Mouse (Mus musculus) layer of hippocampus, adult 18-20 months (tissue): Measurements from ENCODE around the gene Slc2a10. TPM values are rescaled to one million over a fixed set of nuclear protein-coding genes. Genes with fewer than 3 reads are reported as not detected.
A peak's percentile ranks its signal among the peaks of the same experiment; 100 is the strongest.

Experiments
- DNase-seq, 2 experiments: peaks; one replicate each; pipeline ENCODE4 v3.0.0; 2022; ENCODE audit warnings: low spot score in 2 of 2
- long read RNA-seq: library from polyadenylated mRNA; stranded (forward); transcript quantifications from one replicate; pipeline ENCODE4 v2.0.0, GENCODE M21; 2021
- total RNA-seq, 2 experiments: library from RNA; stranded (reverse); gene quantifications; 2 replicates each; pipeline ENCODE4 v1.2.3; 2021

Slc2a10 gene
- total RNA-seq = 1 to 10 TPM in 1 of 2 experiments, under 1 TPM in 1; 0.99 to 1.5 TPM
- long read RNA-seq, partial matches to known transcripts = 3 of 6 reads
- long read RNA-seq, other reads (novel, unspliced or antisense) = 0 of 6 reads

GRCm38 (mm10) chr2:165503259-165504203 is at the start of gene Slc2a10:
TSS of gene Slc2a10 (plus strand) at chr2:165503787.
- no peak for DNase-seq

GRCm38 (mm10) chr2:165456710-165457109 is 46.9 kb upstream of the Slc2a10 start:
- no peak for DNase-seq

GRCm38 (mm10) chr2:165458189-165458588 is 45.4 kb upstream of the Slc2a10 start:
- DNase-seq = no peak

- DNase-seq = no peak
Observed at GRCm38 (mm10) chr2:165459663-165460062, 43.9 kb upstream of the Slc2a10 start.

GRCm38 (mm10) chr2:165467824-165468452 is 35.6 kb upstream of the Slc2a10 start:
- no peak for DNase-seq

GRCm38 (mm10) chr2:165470167-165470566 is 33.4 kb upstream of the Slc2a10 start:
- DNase-seq = no peak

GRCm38 (mm10) chr2:165471943-165472342 is 31.6 kb upstream of the Slc2a10 start:
- no peak for DNase-seq

GRCm38 (mm10) chr2:165473003-165473402 is 30.6 kb upstream of the Slc2a10 start, which contains the start of gene Slc13a3:
TSS of gene Slc13a3 (minus strand) at chr2:165473230.
- DNase-seq = no peak

GRCm38 (mm10) chr2:165475412-165475811 is 28.2 kb upstream of the Slc2a10 start:
- no peak for DNase-seq

GRCm38 (mm10) chr2:165475850-165476249 is 27.7 kb upstream of the Slc2a10 start:
- no peak for DNase-seq

- DNase-seq = no peak
Observed at GRCm38 (mm10) chr2:165482003-165482402, 21.6 kb upstream of the Slc2a10 start.

GRCm38 (mm10) chr2:165484152-165484551 is 19.4 kb upstream of the Slc2a10 start:
- DNase-seq = no peak

GRCm38 (mm10) chr2:165485826-165486225 is 17.8 kb upstream of the Slc2a10 start:
- DNase-seq = peak; percentile 25 to 62

GRCm38 (mm10) chr2:165486401-165486800 is 17.2 kb upstream of the Slc2a10 start:
- no peak for DNase-seq

GRCm38 (mm10) chr2:165486881-165487535 is 16.6 kb upstream of the Slc2a10 start:
- DNase-seq = peak; percentile 25 to 70

GRCm38 (mm10) chr2:165492648-165493553 is 10.7 kb upstream of the Slc2a10 start, which contains the start of gene Trp53rka:
TSS of gene Trp53rka (minus strand) at chr2:165493324.
- DNase-seq = peak; percentile 77 to 87

- peak; percentile 47 to 64 for DNase-seq
Observed at GRCm38 (mm10) chr2:165493587-165494210, 9.9 kb upstream of the Slc2a10 start.

GRCm38 (mm10) chr2:165494495-165494894 is 9.1 kb upstream of the Slc2a10 start:
- no peak for DNase-seq

- peak; percentile 24 to 62 for DNase-seq
Observed at GRCm38 (mm10) chr2:165496251-165496650, 7.3 kb upstream of the Slc2a10 start.
